ENCODE assay signal across 8 mouse cellular contexts in the genomic region with DNA sequence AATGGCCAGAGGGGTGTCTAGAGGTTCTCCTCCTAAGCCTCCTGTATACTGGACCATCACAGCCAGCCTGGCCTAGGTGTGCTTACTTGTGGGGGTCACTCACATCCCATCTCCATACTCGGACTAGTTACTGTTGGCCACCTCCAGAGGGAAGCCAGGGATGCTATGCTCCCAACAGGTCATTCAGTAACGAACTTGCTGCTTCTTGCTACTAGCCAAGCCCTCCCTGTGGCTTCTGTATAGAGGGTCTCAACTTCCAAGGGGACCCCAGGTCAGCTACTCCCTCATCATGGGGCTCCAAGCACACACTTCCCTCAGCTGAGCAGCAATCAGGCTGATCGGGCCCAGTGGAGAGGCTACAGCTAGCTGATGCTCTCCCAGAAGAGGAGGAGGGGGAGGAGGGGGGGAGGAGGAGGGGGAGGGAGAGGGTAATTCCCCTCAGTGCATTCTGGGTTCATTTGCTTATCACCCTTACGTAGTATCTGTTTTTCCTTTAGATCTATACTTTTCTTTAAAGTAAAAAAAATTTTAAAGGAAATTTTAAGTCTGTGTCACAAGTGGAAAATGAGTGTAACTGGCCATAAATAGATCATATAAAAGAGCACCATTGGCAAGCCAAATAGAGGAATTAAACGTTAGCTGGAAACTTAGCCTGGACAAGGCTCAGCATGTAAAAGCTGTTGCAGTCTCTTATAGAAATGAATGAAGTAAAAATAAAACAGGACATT. TPM values are rescaled to one million over a fixed set of nuclear protein-coding genes. Genes with fewer than 3 reads are reported as not detected.
A peak's percentile ranks its signal among the peaks of the same experiment; 100 is the strongest.
DNase-seq lines count a peak whose midpoint lies in the region; ATAC-seq and TF ChIP-seq lines count a peak whose summit lies in the region.

No protein-coding gene starts in this region.

- H3K27ac ChIP-seq in heart, embryonic 14.5 days (replicated peaks in 1 of 2; ENCODE audit: control insufficient read depth in 1 of 2, insufficient read depth in 1 of 2, low read depth in 2 of 2, low read length in 2 of 2), result peak overlapping the region; percentile 4 to 77; a peak in 1 of 4 replicates
- peak overlapping the region; percentile 93 for H3K27ac ChIP-seq in spleen, adult 2 months (ENCODE audit: insufficient read depth, low read length)
- peak overlapping the region; percentile 81 for H3K27ac ChIP-seq in limb, embryonic 13.5 days

- no peaks in the 10 kb centered on the region for H3K36me3 ChIP-seq in heart, embryonic 14.5 days (ENCODE audit: control insufficient read depth, insufficient read depth, low read length)
- no peaks in the 10 kb centered on the region for H3K36me3 ChIP-seq in spleen, adult 2 months (ENCODE audit: control insufficient read depth, insufficient read depth, low read length)
- no peaks in the 10 kb centered on the region for H3K36me3 ChIP-seq in limb, embryonic 13.5 days

- DNase-seq in heart, adult 9 months (ENCODE audit: low spot score in 2 of 2), result no peak
- DNase-seq in spleen, adult 2 months (ENCODE audit: low read depth in 1 of 2, low spot score in 2 of 2), result peak in 1 of 2 experiments; percentile 55
- no peak for DNase-seq in spleen, adult 12 weeks (ENCODE audit: low spot score)
- DNase-seq in testis, postnatal 14 days (ENCODE audit: low spot score), result no peak
- DNase-seq in thymus, postnatal 10 days (ENCODE audit: low spot score in 2 of 2), result no peak
- no peak for DNase-seq in cerebellum, postnatal 25 days

- peak overlapping the region; percentile 32; the same call in 1 of the 2 replicates for H3K9ac ChIP-seq in heart, embryonic 14.5 days (ENCODE audit: low read length)
- peak overlapping the region; percentile 19; the same call in 1 of the 2 replicates for H3K9ac ChIP-seq in limb, embryonic 13.5 days

- TF ChIP-seq POLR2A in spleen, adult 2 months (IDR thresholded peaks at IDR 0.05; ENCODE audit: low read depth, low read length), result no peak

- peak overlapping the region in 1 of 2 experiments; percentile 29; a peak in 2 of 4 replicates for H3K4me3 ChIP-seq in heart, embryonic 14.5 days (ENCODE audit: control insufficient read depth in 1 of 2, insufficient read depth in 1 of 2, low read depth in 1 of 2, low read length in 2 of 2)
- H3K4me3 ChIP-seq in spleen, adult 2 months (ENCODE audit: extremely low read depth, insufficient read depth, insufficient read length), result peak overlapping the region; percentile 40
- H3K4me3 ChIP-seq in limb, embryonic 13.5 days, result peak overlapping the region; percentile 24

- ATAC-seq in heart, embryonic 14.5 days (ENCODE audit: insufficient number of reproducible peaks, insufficient read depth, low FRiP score, low read depth), result no peak
- 0 out of 2 replicates have a peak, but pooled peaks have one; percentile 16 for ATAC-seq in limb, embryonic 13.5 days (ENCODE audit: low FRiP score, low read depth)

- no peaks in the 10 kb centered on the region for H3K9me3 ChIP-seq in heart, embryonic 14.5 days (ENCODE audit: control insufficient read depth, low read length)
- no peaks in the 10 kb centered on the region for H3K9me3 ChIP-seq in limb, embryonic 13.5 days

- TF ChIP-seq CTCF in spleen, adult 2 months (IDR thresholded peaks at IDR 0.05; ENCODE audit: extremely low read depth, insufficient read depth, insufficient read length, insufficient replicate concordance), result no peak

- H3K27me3 ChIP-seq in heart, embryonic 14.5 days (ENCODE audit: control insufficient read depth, insufficient read depth, low read length), result peaks cover 7% of the 10 kb centered on the region; the same call in 1 of the 2 replicates
- H3K27me3 ChIP-seq in spleen, adult 2 months (ENCODE audit: control insufficient read depth, insufficient read depth, low read length), result no peaks in the 10 kb centered on the region
- H3K27me3 ChIP-seq in limb, embryonic 13.5 days, result peaks cover 26% of the 10 kb centered on the region

- 21% methylated on average over 5 of the region's 5 CpGs for WGBS in heart, embryonic 14.5 days
- 26% methylated on average over 5 of the region's 5 CpGs for WGBS in spleen, adult 2 months
- WGBS in limb, embryonic 13.5 days, result 33% methylated on average over 5 of the region's 5 CpGs

- H3K4me1 ChIP-seq in heart, embryonic 14.5 days (ENCODE audit: control insufficient read depth in 2 of 2, insufficient read depth in 2 of 2, low read length in 2 of 2), result peaks cover 20 to 24% of the 10 kb centered on the region in 2 experiments
- peaks cover 39% of the 10 kb centered on the region for H3K4me1 ChIP-seq in spleen, adult 2 months (ENCODE audit: control insufficient read depth, insufficient read depth, insufficient read length)
- peaks cover 67% of the 10 kb centered on the region for H3K4me1 ChIP-seq in limb, embryonic 13.5 days

- H3K4me2 ChIP-seq in heart, embryonic 14.5 days (ENCODE audit: low read length), result peak overlapping the region; percentile 55
- peak overlapping the region; percentile 43 for H3K4me2 ChIP-seq in limb, embryonic 13.5 days (replicated peaks)

RNA-seq across cellular contexts. Expression of gene Vsir, which starts 3.6 kb away (rescaled TPM):
- polyA plus RNA-seq in heart, embryonic 14.5 days (2014; fragmentation: Nextera tagmentation; extraction: Ambion mirVana), result 2.3 and 2.7 TPM in 2 replicates
- 155 TPM in 2 replicates for polyA plus RNA-seq in spleen, adult 2 months (2012; rRNA removed)
- 1.9 and 2.0 TPM in 2 replicates for polyA plus RNA-seq in limb, embryonic 13.5 days (2015; fragmentation: Nextera tagmentation; extraction: Ambion mirVana)

RNA-seq across cellular contexts. Expression of gene Gm17455, which starts 49.3 kb away (rescaled TPM):
- not detected in 2 replicates for polyA plus RNA-seq in heart, embryonic 14.5 days (2014; fragmentation: Nextera tagmentation; extraction: Ambion mirVana)
- polyA plus RNA-seq in spleen, adult 2 months (2012; rRNA removed), result 1.3 and 2.3 TPM in 2 replicates
- polyA plus RNA-seq in limb, embryonic 13.5 days (2015; fragmentation: Nextera tagmentation; extraction: Ambion mirVana), result 0.79 and 1.0 TPM in 2 replicates

Comparison
In these comparisons a context has a peak if more than half of its experiments do, and no peak if none do; other contexts are left out.
1. H3K27ac ChIP-seq: peak in every context shown above with its lines; median percentile 93 in spleen, adult 2 months; 81 in limb, embryonic 13.5 days; 40 in heart, embryonic 14.5 days.
2. RNA of gene Vsir, which starts 3.6 kb away (polyA plus RNA-seq): 155 TPM in spleen, adult 2 months; 2.3 to 2.7 TPM in heart, embryonic 14.5 days and 1.9 to 2.0 TPM in limb, embryonic 13.5 days; every median in the first group is over 10 times any median in the second.